10 mouse cellular contexts compared by ENCODE assay signal in genomic region chr4:58545888-58546432, GRCm38 (mm10). TPM values are rescaled to one million over a fixed set of nuclear protein-coding genes. Genes with fewer than 3 reads are reported as not detected.
A peak's percentile ranks its signal among the peaks of the same experiment; 100 is the strongest.
DNase-seq lines count a peak whose midpoint lies in the region; ATAC-seq lines count a peak whose summit lies in the region.
"Had no signal": no experiment of that assay in that cellular context is flagged by ENCODE, and none has a peak within 500 bp of the region (broad histone marks: within the 10 kb centered on the region; RNA-seq: fewer than 3 reads in every experiment).

No protein-coding gene starts in this region.

- H3K4me3 ChIP-seq in hindbrain, embryonic 10.5 days, result no peak overlapping the region
- no peak overlapping the region for H3K4me3 ChIP-seq in hindbrain, embryonic 13.5 days

- WGBS in hindbrain, embryonic 10.5 days, result 33% methylated on average over 9 of the region's 9 CpGs
- 32% methylated on average over 9 of the region's 9 CpGs for WGBS in hindbrain, embryonic 13.5 days

- no peaks in the 10 kb centered on the region for H3K9me3 ChIP-seq in hindbrain, embryonic 10.5 days
- no peaks in the 10 kb centered on the region for H3K9me3 ChIP-seq in hindbrain, embryonic 13.5 days

- no peak for ATAC-seq in hindbrain, embryonic 13.5 days (ENCODE audit: low FRiP score)

- intact Hi-C loops in left cerebral cortex, postnatal 36 days (cut with DNase I), result no loop called here

- peaks cover 38% of the 10 kb centered on the region for H3K4me1 ChIP-seq in hindbrain, embryonic 10.5 days (replicated peaks)
- peaks cover 7% of the 10 kb centered on the region; the same call in 1 of the 2 replicates for H3K4me1 ChIP-seq in hindbrain, embryonic 13.5 days (replicated peaks)

- peak; percentile 40 for DNase-seq in hindbrain, embryonic 10.5 days (ENCODE audit: low spot score)
- peak; percentile 66 for DNase-seq in embryo, embryonic 11 days
- DNase-seq in kidney, adult 8-10 months, result peak; percentile 58 to 61
- DNase-seq in lung, postnatal 14 days, result peak; percentile 54
- DNase-seq in retina, postnatal 1 day, result no peak
- no peak for DNase-seq in left cerebral cortex, postnatal 36 days (ENCODE audit: low spot score in 2 of 2)
- DNase-seq in urinary bladder, postnatal 10 days (ENCODE audit: low spot score), result no peak
- DNase-seq: gastrocnemius, postnatal 25 days had no signal

- peaks cover 10% of the 10 kb centered on the region for H3K36me3 ChIP-seq in hindbrain, embryonic 10.5 days
- H3K36me3 ChIP-seq in hindbrain, embryonic 13.5 days, result no peaks in the 10 kb centered on the region

- H3K9ac ChIP-seq in hindbrain, embryonic 13.5 days, result no peak overlapping the region
- H3K9ac ChIP-seq: liver, embryonic 14.5 days had no signal

- peaks cover 4% of the 10 kb centered on the region; the same call in 1 of the 2 replicates for H3K27me3 ChIP-seq in hindbrain, embryonic 10.5 days (ENCODE audit: insufficient read depth, poor library complexity, severe bottlenecking)
- 0 out of 2 replicates have a peak, but pooled peaks cover 3% of the 10 kb centered on the region for H3K27me3 ChIP-seq in hindbrain, embryonic 13.5 days

- H3K4me2 ChIP-seq in hindbrain, embryonic 13.5 days, result no peak overlapping the region

- H3K27ac ChIP-seq in hindbrain, embryonic 10.5 days, result peak overlapping the region; percentile 72
- H3K27ac ChIP-seq in hindbrain, embryonic 13.5 days, result no peak overlapping the region
- H3K27ac ChIP-seq: liver, embryonic 14.5 days had no signal

RNA-seq across cellular contexts. Expression of gene Lpar1, which starts 7.7 kb away (rescaled TPM):
- polyA plus RNA-seq in hindbrain, embryonic 10.5 days (2016; fragmentation: Nextera tagmentation; extraction: Ambion mirVana), result 46.1 and 58.2 TPM in 2 replicates
- polyA plus RNA-seq in hindbrain, embryonic 13.5 days (2015; fragmentation: Nextera tagmentation; extraction: Ambion mirVana), result 16.4 and 18.6 TPM in 2 replicates
- total RNA-seq in left cerebral cortex, postnatal 36 days (2021), result 10 to 100 TPM; 17.6 to 22.3 TPM

Comparison
In these comparisons a context has a peak if more than half of its experiments do, and no peak if none do; other contexts are left out.
1. DNase-seq: peak in hindbrain, embryonic 10.5 days (single experiment), embryo, embryonic 11 days (single experiment), kidney, adult 8-10 months (2 of 2) and lung, postnatal 14 days (single experiment); none in retina, postnatal 1 day (single experiment), left cerebral cortex, postnatal 36 days (0 of 2) and urinary bladder, postnatal 10 days (single experiment).